In the genomic region with DNA sequence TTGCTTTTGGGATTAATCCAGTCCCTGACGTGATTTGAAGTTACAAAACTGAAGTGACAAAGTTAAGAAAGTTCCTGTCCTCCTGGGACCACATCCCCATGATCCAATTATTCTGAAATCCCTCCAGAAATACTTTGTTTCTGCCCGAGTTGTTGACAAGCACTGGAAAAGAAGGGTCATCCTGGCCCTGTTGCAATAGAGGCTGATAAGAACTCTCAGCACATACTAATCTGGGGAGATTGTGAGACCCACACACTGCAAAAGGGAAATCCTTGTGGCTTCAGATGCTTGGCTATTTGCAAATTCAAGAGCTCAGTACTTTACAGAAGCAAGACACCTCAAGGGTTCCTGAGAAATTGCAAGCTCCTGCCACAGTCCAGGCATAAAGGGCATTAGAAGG, we compare ENCODE assay signal across 25 mouse cellular contexts. TPM values are rescaled to one million over a fixed set of nuclear protein-coding genes. Genes with fewer than 3 reads are reported as not detected.
DNase-seq lines count a peak whose midpoint lies in the region; ATAC-seq and TF ChIP-seq lines count a peak whose summit lies in the region.
"Had no signal": no experiment of that assay in that cellular context is flagged by ENCODE, and none has a peak within 500 bp of the region (broad histone marks: within the 10 kb centered on the region; RNA-seq: fewer than 3 reads in every experiment).

No protein-coding gene starts in this region.

- 14% methylated on average over 2 of the region's 2 CpGs for WGBS in heart, embryonic 12.5 days
- 24% methylated on average over 2 of the region's 2 CpGs for WGBS in lung, postnatal 0 days
- 21% methylated on average over 2 of the region's 2 CpGs for WGBS in lung, adult 2 months

- TF ChIP-seq EP300 in lung, postnatal 0 days (IDR thresholded peaks at IDR 0.05), result no peak

- H3K9ac ChIP-seq in heart, embryonic 12.5 days, result no peak overlapping the region
- no peak overlapping the region for H3K9ac ChIP-seq in lung, postnatal 0 days (replicated peaks; ENCODE audit: low read depth)
- H3K9ac ChIP-seq: embryonic facial prominence, embryonic 12.5 days; forebrain, embryonic 13.5 days; forebrain, embryonic 15.5 days; forebrain, postnatal 0 days had no signal

- no peaks in the 10 kb centered on the region; the same call in 1 of the 2 replicates for H3K9me3 ChIP-seq in heart, embryonic 12.5 days (replicated peaks)
- no peaks in the 10 kb centered on the region for H3K9me3 ChIP-seq in lung, postnatal 0 days (ENCODE audit: low read length)
- H3K9me3 ChIP-seq: embryonic facial prominence, embryonic 10.5 days; embryonic facial prominence, embryonic 12.5 days; forebrain, embryonic 13.5 days; forebrain, embryonic 15.5 days had no signal

- ATAC-seq in heart, embryonic 12.5 days (ENCODE audit: insufficient number of reproducible peaks, low FRiP score), result no peak
- ATAC-seq in lung, postnatal 0 days, result peak; percentile 52
- no peak for ATAC-seq in monocyte, adult 5-6 weeks (replicated peaks; ENCODE audit: insufficient number of reproducible peaks, low FRiP score, low TSS enrichment, poor library complexity, severe bottlenecking)
- ATAC-seq: forebrain, embryonic 13.5 days; forebrain, embryonic 15.5 days; forebrain, postnatal 0 days had no signal

- no peak overlapping the region for H3K4me2 ChIP-seq in heart, embryonic 12.5 days
- H3K4me2 ChIP-seq in lung, postnatal 0 days (replicated peaks; ENCODE audit: low read depth, low read length), result no peak overlapping the region
- H3K4me2 ChIP-seq: embryonic facial prominence, embryonic 12.5 days; forebrain, embryonic 13.5 days; forebrain, embryonic 15.5 days had no signal

- TF ChIP-seq POLR2A in lung, adult 2 months (IDR thresholded peaks at IDR 0.05; ENCODE audit: borderline replicate concordance, extremely low read depth, low read depth, low read length), result no peak

- TF ChIP-seq CTCF in lung, postnatal 0 days (IDR thresholded peaks at IDR 0.05), result no peak
- TF ChIP-seq CTCF in lung, adult 2 months (IDR thresholded peaks at IDR 0.05; ENCODE audit: insufficient read depth, low read length), result no peak

- peak; percentile 90 for DNase-seq in heart, adult 11 months
- DNase-seq in lung, postnatal 0 days (ENCODE audit: low spot score), result peak; percentile 34
- no peak for DNase-seq in lung, adult 2 months
- peak; percentile 48 for DNase-seq in adipocyte (ENCODE audit: low spot score)
- DNase-seq: adrenal gland, adult 8-10 months; adrenal gland, postnatal 25 days; cerebellum, adult 11-12 months; cerebellum, adult 2 months; cerebellum, adult 9-10 months; cerebellum, postnatal 10 days; cerebellum, postnatal 25 days; forebrain, postnatal 0 days had no signal

- no peaks in the 10 kb centered on the region for H3K36me3 ChIP-seq in heart, embryonic 12.5 days
- no peaks in the 10 kb centered on the region for H3K36me3 ChIP-seq in lung, postnatal 0 days (ENCODE audit: insufficient read depth, low read length)
- H3K36me3 ChIP-seq: embryonic facial prominence, embryonic 10.5 days; embryonic facial prominence, embryonic 12.5 days; forebrain, embryonic 15.5 days had no signal

- peaks cover 8% of the 10 kb centered on the region; the same call in 1 of the 2 replicates for H3K4me1 ChIP-seq in heart, embryonic 12.5 days (replicated peaks)
- H3K4me1 ChIP-seq in lung, postnatal 0 days (ENCODE audit: insufficient read depth, low read depth, low read length), result no peaks in the 10 kb centered on the region
- H3K4me1 ChIP-seq in lung, adult 2 months (ENCODE audit: control insufficient read depth, insufficient read depth, low read length), result no peaks in the 10 kb centered on the region; the same call in 1 of the 2 replicates
- H3K4me1 ChIP-seq: embryonic facial prominence, embryonic 10.5 days; embryonic facial prominence, embryonic 12.5 days; forebrain, embryonic 13.5 days; forebrain, embryonic 15.5 days had no signal

- no peak overlapping the region for H3K4me3 ChIP-seq in heart, embryonic 12.5 days
- no peak overlapping the region for H3K4me3 ChIP-seq in lung, postnatal 0 days (ENCODE audit: low read depth, low read length)
- no peak overlapping the region for H3K4me3 ChIP-seq in lung, adult 2 months (replicated peaks; ENCODE audit: extremely low read depth, low read depth, low read length)
- H3K4me3 ChIP-seq: embryonic facial prominence, embryonic 10.5 days; embryonic facial prominence, embryonic 12.5 days; forebrain, embryonic 13.5 days; forebrain, embryonic 15.5 days had no signal

- H3K27ac ChIP-seq in heart, embryonic 12.5 days (ENCODE audit: poor library complexity, severe bottlenecking), result no peak overlapping the region
- no peak overlapping the region for H3K27ac ChIP-seq in lung, postnatal 0 days (ENCODE audit: low read length)
- H3K27ac ChIP-seq: embryonic facial prominence, embryonic 10.5 days; embryonic facial prominence, embryonic 12.5 days; forebrain, embryonic 13.5 days; forebrain, embryonic 15.5 days had no signal

- H3K27me3 ChIP-seq in heart, embryonic 12.5 days (replicated peaks), result peaks cover 4% of the 10 kb centered on the region; the same call in 1 of the 2 replicates
- no peaks in the 10 kb centered on the region for H3K27me3 ChIP-seq in lung, postnatal 0 days (replicated peaks; ENCODE audit: insufficient read depth, low read length)
- H3K27me3 ChIP-seq: embryonic facial prominence, embryonic 12.5 days; forebrain, embryonic 13.5 days; forebrain, embryonic 15.5 days had no signal

RNA-seq across cellular contexts. Expression of a gene that starts 1.5 kb away (rescaled TPM):
- polyA plus RNA-seq in heart, embryonic 12.5 days (2016; fragmentation: Nextera tagmentation; extraction: Ambion mirVana), result not detected in 2 replicates
- not detected in 2 replicates for polyA plus RNA-seq in lung, postnatal 0 days (2015; fragmentation: Nextera tagmentation; extraction: Ambion mirVana)
- 0.13 TPM in 1 of 2 replicates, not detected in the other for polyA plus RNA-seq in lung, adult 2 months (2012; rRNA removed)
- total RNA-seq in monocyte, adult 5-6 weeks (2017), result not detected in 3 replicates
- total RNA-seq: adrenal gland, adult 18-20 months; adrenal gland, adult 8-10 months; adrenal gland, postnatal 25 days; ES-E14; forebrain, postnatal 0 days; MEL had no signal
- polyA plus RNA-seq: C2C12; cerebellum, adult 2 months; cortical plate, adult 2 months; embryonic facial prominence, embryonic 10.5 days; embryonic facial prominence, embryonic 12.5 days; embryonic facial prominence, embryonic 14.5 days; forebrain, embryonic 11.5 days; forebrain, embryonic 13.5 days; forebrain, embryonic 15.5 days; forebrain, postnatal 0 days had no signal

RNA-seq across cellular contexts. Expression of a gene that starts 42.5 kb away (rescaled TPM):
- polyA plus RNA-seq in heart, embryonic 12.5 days (2016; fragmentation: Nextera tagmentation; extraction: Ambion mirVana), result 0.15 and 0.35 TPM in 2 replicates
- 5.7 and 8.1 TPM in 2 replicates for polyA plus RNA-seq in lung, postnatal 0 days (2015; fragmentation: Nextera tagmentation; extraction: Ambion mirVana)
- 5.7 and 9.4 TPM in 2 replicates for polyA plus RNA-seq in lung, adult 2 months (2012; rRNA removed)
- not detected in 3 replicates for total RNA-seq in monocyte, adult 5-6 weeks (2017)
- total RNA-seq: MEL had no signal
- polyA plus RNA-seq: embryonic facial prominence, embryonic 10.5 days; embryonic facial prominence, embryonic 12.5 days; forebrain, embryonic 11.5 days; forebrain, embryonic 13.5 days had no signal

RNA-seq across cellular contexts. Expression of a gene that starts 45.3 kb away (rescaled TPM):
- 0.96 and 1.0 TPM in 2 replicates for polyA plus RNA-seq in heart, embryonic 12.5 days (2016; fragmentation: Nextera tagmentation; extraction: Ambion mirVana)
- 11.8 and 19.3 TPM in 2 replicates for polyA plus RNA-seq in lung, postnatal 0 days (2015; fragmentation: Nextera tagmentation; extraction: Ambion mirVana)
- 14.4 and 15.1 TPM in 2 replicates for polyA plus RNA-seq in lung, adult 2 months (2012; rRNA removed)
- not detected in 3 replicates for total RNA-seq in monocyte, adult 5-6 weeks (2017)
- total RNA-seq: MEL had no signal
- polyA plus RNA-seq: embryonic facial prominence, embryonic 10.5 days; forebrain, embryonic 11.5 days had no signal

RNA-seq across cellular contexts. Expression of a gene that starts 51.4 kb away (rescaled TPM):
- polyA plus RNA-seq in heart, embryonic 12.5 days (2016; fragmentation: Nextera tagmentation; extraction: Ambion mirVana), result not detected in 2 replicates
- polyA plus RNA-seq in lung, postnatal 0 days (2015; fragmentation: Nextera tagmentation; extraction: Ambion mirVana), result not detected in 2 replicates
- not detected in 2 replicates for polyA plus RNA-seq in lung, adult 2 months (2012; rRNA removed)
- total RNA-seq in monocyte, adult 5-6 weeks (2017), result not detected in 3 replicates
- total RNA-seq: adrenal gland, adult 18-20 months; adrenal gland, adult 8-10 months; adrenal gland, postnatal 25 days; ES-E14; forebrain, postnatal 0 days; MEL had no signal
- polyA plus RNA-seq: C2C12; cerebellum, adult 2 months; cortical plate, adult 2 months; embryonic facial prominence, embryonic 10.5 days; embryonic facial prominence, embryonic 14.5 days; forebrain, embryonic 11.5 days; forebrain, embryonic 13.5 days; forebrain, embryonic 15.5 days; forebrain, postnatal 0 days had no signal
